Mouse (Mus musculus): ENCODE results near the gene Cxcr5. TPM values are rescaled to one million over a fixed set of nuclear protein-coding genes. Genes with fewer than 3 reads are reported as not detected.

The Cxcr5 gene
- 0.07 TPM in 1 of 2 replicates, not detected in the other for polyA plus RNA-seq (2014; fragmentation: Nextera tagmentation; extraction: Ambion mirVana)

DNA sequence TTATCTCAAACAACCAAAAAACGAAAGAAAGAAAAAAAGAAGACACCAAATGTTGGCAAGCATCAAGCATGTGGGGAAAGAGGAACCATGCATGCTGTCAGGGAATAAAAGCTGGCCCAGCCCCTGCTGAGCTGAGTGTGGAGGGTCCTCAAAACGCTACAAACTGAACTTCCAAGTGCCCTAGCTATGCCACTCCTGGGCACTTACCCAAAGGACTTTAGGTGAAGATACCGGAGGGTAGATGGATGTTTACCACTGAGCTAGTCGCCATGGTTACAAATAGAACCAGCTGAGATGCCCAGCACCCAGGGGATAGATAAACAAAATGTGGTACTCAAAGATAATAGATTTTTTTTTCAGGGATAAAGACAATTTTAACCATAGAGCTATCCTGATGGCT lies at the start of gene Cxcr5:
Gene Cxcr5 (minus strand): TSS at position 281 of the 400 bp plus-strand sequence.
- Histone ChIP-seq H3K9me3 (replicated peaks; ENCODE audit: control insufficient read depth, low read length) (no peaks in the 10 kb centered on the region), H3K4me1 (ENCODE audit: control insufficient read depth, insufficient read depth, low read length) (peaks cover 5% of the 10 kb centered on the region; the same call in 1 of the 2 replicates), H3K27me3 (replicated peaks; ENCODE audit: control insufficient read depth, insufficient read depth, low read length) (no peaks in the 10 kb centered on the region), H3K9ac (ENCODE audit: low read length) (no peak within 1 kb of the TSS), H3K4me2 (ENCODE audit: low read length) (no peak within 1 kb of the TSS), H3K27ac (ENCODE audit: low read depth, low read length) (no peak within 1 kb of the TSS), H3K36me3 (ENCODE audit: control insufficient read depth, insufficient read depth, low read length) (no peaks in the 10 kb centered on the region), H3K4me3 (ENCODE audit: low read depth, low read length) (no peak within 1 kb of the TSS)
- 70% methylated on average over 4 of the region's 4 CpGs for WGBS
- DNase-seq (ENCODE audit: low spot score) (peak; percentile 14), ATAC-seq (no peak)

DNA sequence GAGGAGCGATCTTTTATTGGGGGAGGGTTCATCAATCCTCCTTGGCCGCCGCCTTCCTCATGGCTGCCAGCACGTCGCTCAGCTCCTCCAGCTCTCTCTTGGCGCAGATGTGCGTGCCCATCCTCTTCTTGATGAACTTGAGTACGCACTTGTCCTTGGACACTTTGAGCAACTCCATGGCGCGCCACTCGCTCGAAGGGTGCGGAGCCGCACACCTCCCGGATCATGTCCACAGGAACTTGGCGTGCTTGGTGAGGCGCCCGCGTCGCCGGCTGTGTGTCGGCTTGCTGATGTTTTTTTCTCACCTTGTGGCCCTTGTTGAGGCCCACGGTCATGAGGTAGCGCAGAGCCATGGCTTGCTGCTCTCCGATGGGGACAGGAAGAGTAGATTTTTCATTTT lies 48.7 kb upstream of the Cxcr5 start:
- Histone ChIP-seq H3K9me3 (replicated peaks; ENCODE audit: control insufficient read depth, low read length) (no peaks in the 10 kb centered on the region), H3K9ac (ENCODE audit: low read length) (no peak overlapping the region), H3K27me3 (replicated peaks; ENCODE audit: control insufficient read depth, insufficient read depth, low read length) (no peaks in the 10 kb centered on the region), H3K4me3 (ENCODE audit: low read depth, low read length) (no peak overlapping the region), H3K4me2 (ENCODE audit: low read length) (no peak overlapping the region), H3K4me1 (ENCODE audit: control insufficient read depth, insufficient read depth, low read length) (peaks cover 24% of the 10 kb centered on the region), H3K36me3 (ENCODE audit: control insufficient read depth, insufficient read depth, low read length) (peaks cover 75% of the 10 kb centered on the region), H3K27ac (ENCODE audit: low read depth, low read length) (no peak overlapping the region)
- DNase-seq (ENCODE audit: low spot score) (no peak), ATAC-seq (no peak)
- WGBS, result 96% methylated on average over 25 of the region's 25 CpGs

DNA sequence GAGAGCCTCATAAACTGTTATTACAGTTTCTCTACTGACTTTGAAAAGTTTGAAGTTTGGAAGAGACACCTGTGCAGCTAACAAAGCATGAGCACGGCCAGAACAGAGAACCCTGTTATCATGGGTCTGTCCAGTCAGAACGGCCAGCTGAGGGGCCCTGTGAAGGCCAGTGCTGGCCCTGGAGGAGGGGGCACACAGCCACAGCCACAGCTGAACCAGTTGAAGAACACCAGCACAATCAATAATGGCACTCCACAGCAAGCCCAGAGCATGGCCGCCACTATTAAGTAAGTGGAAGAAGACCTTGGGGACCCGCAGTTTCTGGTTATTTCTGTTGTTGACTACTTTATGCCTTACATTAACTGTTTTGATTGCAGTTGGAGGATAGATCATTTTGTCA lies 45.6 kb upstream of the Cxcr5 start:
- no peak overlapping the region; the same call in 1 of the 2 replicates for H3K9ac ChIP-seq (ENCODE audit: low read length)
- H3K4me2 ChIP-seq (ENCODE audit: low read length), result peak overlapping the region; percentile 77
- H3K4me1 ChIP-seq (ENCODE audit: control insufficient read depth, insufficient read depth, low read length), result peaks cover 28% of the 10 kb centered on the region
- DNase-seq (ENCODE audit: low spot score) (no peak), ATAC-seq (no peak)
- H3K36me3 ChIP-seq (ENCODE audit: control insufficient read depth, insufficient read depth, low read length), result peaks cover 44% of the 10 kb centered on the region
- H3K9me3 ChIP-seq (replicated peaks; ENCODE audit: control insufficient read depth, low read length), result no peaks in the 10 kb centered on the region
- H3K4me3 ChIP-seq (ENCODE audit: low read depth, low read length), result peak overlapping the region; percentile 10; the same call in 1 of the 2 replicates
- no peak overlapping the region for H3K27ac ChIP-seq (ENCODE audit: low read depth, low read length)
- H3K27me3 ChIP-seq (replicated peaks; ENCODE audit: control insufficient read depth, insufficient read depth, low read length), result no peaks in the 10 kb centered on the region
- WGBS, result 76% methylated on average over 4 of the region's 4 CpGs

DNA sequence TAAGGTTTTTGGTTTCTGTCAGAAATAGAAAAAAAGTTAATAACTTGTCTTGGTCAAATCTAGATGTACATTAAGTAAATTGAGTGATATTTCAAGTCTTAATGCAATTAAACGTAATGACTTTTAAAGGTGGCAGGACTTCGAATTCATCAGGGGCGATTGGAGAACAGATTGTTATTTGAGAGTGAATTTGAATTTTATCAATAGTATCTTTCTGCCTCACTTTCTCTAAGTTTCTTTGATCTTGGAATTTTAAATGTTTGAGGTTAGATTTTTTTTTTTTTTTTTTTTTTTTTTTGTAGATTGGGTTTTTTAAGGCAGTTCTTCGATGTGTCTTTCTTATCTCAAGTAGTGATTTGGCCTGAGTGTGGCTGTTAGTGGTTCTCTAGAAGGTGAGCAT lies 45.0 kb upstream of the Cxcr5 start:
- peak overlapping the region; percentile 98 for H3K4me3 ChIP-seq (ENCODE audit: low read depth, low read length)
- H3K9ac ChIP-seq (ENCODE audit: low read length), result no peak overlapping the region; the same call in 1 of the 2 replicates
- no peak for DNase-seq (ENCODE audit: low spot score)
- no peak overlapping the region for H3K27ac ChIP-seq (ENCODE audit: low read depth, low read length)
- peak overlapping the region; percentile 77 for H3K4me2 ChIP-seq (ENCODE audit: low read length)
- WGBS, result 70% methylated on average over 4 of the region's 4 CpGs
- H3K9me3 ChIP-seq (replicated peaks; ENCODE audit: control insufficient read depth, low read length), result no peaks in the 10 kb centered on the region
- peaks cover 28% of the 10 kb centered on the region for H3K4me1 ChIP-seq (ENCODE audit: control insufficient read depth, insufficient read depth, low read length)
- H3K27me3 ChIP-seq (replicated peaks; ENCODE audit: control insufficient read depth, insufficient read depth, low read length), result no peaks in the 10 kb centered on the region
- no peak for ATAC-seq
- peaks cover 39% of the 10 kb centered on the region for H3K36me3 ChIP-seq (ENCODE audit: control insufficient read depth, insufficient read depth, low read length)

DNA sequence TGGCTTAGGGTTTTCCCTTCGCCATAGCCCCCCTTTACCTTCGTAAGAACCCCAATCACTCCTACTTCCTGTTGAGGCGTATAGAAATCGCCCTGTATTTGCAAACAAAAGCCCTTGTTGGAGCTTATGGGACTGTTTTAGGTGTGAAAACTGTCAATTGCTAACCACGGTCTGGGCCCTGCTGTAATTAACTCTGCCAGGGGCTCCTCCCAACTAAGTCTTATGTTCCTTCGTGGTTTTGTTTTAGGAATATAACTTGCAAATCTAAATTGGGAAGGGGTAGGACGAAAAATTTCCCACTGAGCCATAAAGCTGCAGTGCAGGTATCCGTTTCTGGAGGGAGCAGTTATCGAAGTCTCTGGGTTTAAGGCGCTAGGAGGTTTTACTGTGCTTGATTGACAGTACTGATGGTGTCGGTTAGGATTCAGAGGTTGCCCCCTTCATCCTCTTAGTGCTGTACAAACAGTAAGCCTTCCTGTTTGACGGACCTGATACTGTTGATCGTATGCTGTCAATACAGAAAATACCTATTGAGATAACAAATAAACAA lies 44.0 kb upstream of the Cxcr5 start:
- ATAC-seq, result 0 out of 2 replicates have a peak, but pooled peaks have one; percentile 3
- Histone ChIP-seq H3K4me3 (ENCODE audit: low read depth, low read length) (peak overlapping the region; percentile 98), H3K27ac (ENCODE audit: low read depth, low read length) (peak overlapping the region; percentile 99), H3K9ac (ENCODE audit: low read length) (peak overlapping the region; percentile 100), H3K27me3 (replicated peaks; ENCODE audit: control insufficient read depth, insufficient read depth, low read length) (no peaks in the 10 kb centered on the region), H3K36me3 (ENCODE audit: control insufficient read depth, insufficient read depth, low read length) (peaks cover 32% of the 10 kb centered on the region), H3K4me1 (ENCODE audit: control insufficient read depth, insufficient read depth, low read length) (peaks cover 28% of the 10 kb centered on the region), H3K4me2 (ENCODE audit: low read length) (peak overlapping the region; percentile 77), H3K9me3 (replicated peaks; ENCODE audit: control insufficient read depth, low read length) (no peaks in the 10 kb centered on the region)
- under 1% methylated on average over 13 of the region's 13 CpGs for WGBS
- DNase-seq (ENCODE audit: low spot score), result peak; percentile 40

DNA sequence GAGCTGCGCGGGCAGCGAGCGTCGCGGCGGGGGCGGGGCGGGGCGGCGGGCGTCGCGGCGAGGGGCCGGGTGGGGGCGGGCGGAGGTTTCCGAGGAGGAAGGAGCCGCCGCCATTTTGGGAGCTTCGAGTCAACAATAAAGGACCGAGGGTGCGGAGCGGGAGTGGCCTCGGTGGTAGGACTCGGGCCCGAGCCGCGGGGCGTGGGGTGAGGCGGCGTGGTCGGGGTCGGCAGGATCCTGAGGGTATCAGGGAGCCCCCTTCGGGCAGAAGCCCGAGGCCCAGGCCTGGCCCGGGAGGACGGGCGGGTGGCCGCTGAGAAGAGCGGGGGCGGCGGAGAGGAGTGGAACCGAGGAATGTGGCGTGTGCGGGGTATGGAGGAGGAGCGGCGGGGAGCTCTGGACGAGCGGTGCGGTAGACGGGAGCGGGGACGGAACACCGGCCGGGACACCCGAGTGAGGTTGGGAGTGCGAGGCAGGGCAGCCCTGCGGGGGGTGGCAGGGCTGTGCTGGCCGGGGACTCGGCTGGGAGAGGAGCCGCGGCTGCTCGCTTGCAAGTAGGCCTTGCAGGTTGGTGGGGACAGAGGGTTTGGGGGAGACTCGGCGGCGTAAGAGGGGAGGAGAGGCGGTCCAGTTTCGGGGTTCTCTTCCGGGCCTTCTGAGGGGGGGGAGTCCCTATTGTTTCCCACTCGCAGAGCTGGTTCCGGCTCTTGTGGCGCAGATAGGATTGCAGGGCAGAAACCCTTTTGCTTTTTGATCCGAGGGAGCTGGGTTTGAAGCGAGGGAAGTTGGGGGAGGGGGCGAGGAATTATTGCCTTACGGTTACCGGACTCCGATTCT lies 43.3 kb upstream of the Cxcr5 start, which contains the start of gene Ddx6:
Gene Ddx6 (plus strand): TSS at position 114 of the 837 bp plus-strand sequence.
- H3K27me3 ChIP-seq (replicated peaks; ENCODE audit: control insufficient read depth, insufficient read depth, low read length), result no peaks in the 10 kb centered on the region
- ATAC-seq, result peak; percentile 63

DNA sequence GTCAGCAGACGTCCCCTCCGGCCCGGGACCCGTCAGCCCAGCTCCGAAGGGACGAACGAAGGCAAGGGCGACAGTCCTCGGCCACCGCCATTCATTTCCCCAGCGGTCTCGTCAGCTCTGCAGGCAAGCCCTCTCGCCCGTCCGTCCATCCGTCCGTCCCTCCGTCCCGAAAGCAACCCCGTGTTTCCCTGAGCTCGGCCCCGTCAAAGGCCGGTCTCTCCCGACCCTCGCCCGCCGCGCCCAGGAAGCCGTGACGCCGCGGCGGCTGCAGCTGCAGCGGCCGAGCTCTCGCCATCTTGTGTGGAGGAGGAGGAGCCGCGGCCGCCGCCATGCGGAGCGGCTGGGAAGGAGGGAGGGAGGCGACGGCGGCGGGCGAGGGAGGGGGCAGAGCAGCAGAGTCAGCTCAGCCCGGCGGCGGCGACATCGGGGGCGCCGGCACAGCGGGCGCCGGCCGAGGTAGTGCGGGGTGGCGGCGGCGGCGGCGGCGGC lies 42.7 kb upstream of the Cxcr5 start:
- peak overlapping the region; percentile 98 for H3K4me3 ChIP-seq (ENCODE audit: low read depth, low read length)
- H3K36me3 ChIP-seq (ENCODE audit: control insufficient read depth, insufficient read depth, low read length), result peaks cover 21% of the 10 kb centered on the region
- H3K9ac ChIP-seq (ENCODE audit: low read length), result peak overlapping the region; percentile 100
- H3K9me3 ChIP-seq (replicated peaks; ENCODE audit: control insufficient read depth, low read length), result no peaks in the 10 kb centered on the region
- H3K4me1 ChIP-seq (ENCODE audit: control insufficient read depth, insufficient read depth, low read length), result peaks cover 30% of the 10 kb centered on the region
- peak; percentile 85 for DNase-seq (ENCODE audit: low spot score)
- whole genome bisulfite sequencing, result 1% methylated on average over 36 of the region's 65 CpGs
- H3K27me3 ChIP-seq (replicated peaks; ENCODE audit: control insufficient read depth, insufficient read depth, low read length), result no peaks in the 10 kb centered on the region
- peak overlapping the region; percentile 96 for H3K4me2 ChIP-seq (ENCODE audit: low read length)
- ATAC-seq, result peak; percentile 71
- peak overlapping the region; percentile 99 for H3K27ac ChIP-seq (ENCODE audit: low read depth, low read length)

More for the DNA sequence above, 43.3 kb upstream of the Cxcr5 start, which contains the start of gene Ddx6:
- peaks cover 26% of the 10 kb centered on the region for H3K36me3 ChIP-seq (ENCODE audit: control insufficient read depth, insufficient read depth, low read length)
- DNase-seq (ENCODE audit: low spot score), result peak; percentile 81
- WGBS, result under 1% methylated on average over 65 of the region's 80 CpGs
- peak within 1 kb of the TSS; percentile 96 for H3K4me2 ChIP-seq (ENCODE audit: low read length)
- H3K9me3 ChIP-seq (replicated peaks; ENCODE audit: control insufficient read depth, low read length), result no peaks in the 10 kb centered on the region
- H3K4me1 ChIP-seq (ENCODE audit: control insufficient read depth, insufficient read depth, low read length), result peaks cover 28% of the 10 kb centered on the region
- peak within 1 kb of the TSS; percentile 98 for H3K4me3 ChIP-seq (ENCODE audit: low read depth, low read length)
- peak within 1 kb of the TSS; percentile 100 for H3K9ac ChIP-seq (ENCODE audit: low read length)
- peak within 1 kb of the TSS; percentile 99 for H3K27ac ChIP-seq (ENCODE audit: low read depth, low read length)

DNA sequence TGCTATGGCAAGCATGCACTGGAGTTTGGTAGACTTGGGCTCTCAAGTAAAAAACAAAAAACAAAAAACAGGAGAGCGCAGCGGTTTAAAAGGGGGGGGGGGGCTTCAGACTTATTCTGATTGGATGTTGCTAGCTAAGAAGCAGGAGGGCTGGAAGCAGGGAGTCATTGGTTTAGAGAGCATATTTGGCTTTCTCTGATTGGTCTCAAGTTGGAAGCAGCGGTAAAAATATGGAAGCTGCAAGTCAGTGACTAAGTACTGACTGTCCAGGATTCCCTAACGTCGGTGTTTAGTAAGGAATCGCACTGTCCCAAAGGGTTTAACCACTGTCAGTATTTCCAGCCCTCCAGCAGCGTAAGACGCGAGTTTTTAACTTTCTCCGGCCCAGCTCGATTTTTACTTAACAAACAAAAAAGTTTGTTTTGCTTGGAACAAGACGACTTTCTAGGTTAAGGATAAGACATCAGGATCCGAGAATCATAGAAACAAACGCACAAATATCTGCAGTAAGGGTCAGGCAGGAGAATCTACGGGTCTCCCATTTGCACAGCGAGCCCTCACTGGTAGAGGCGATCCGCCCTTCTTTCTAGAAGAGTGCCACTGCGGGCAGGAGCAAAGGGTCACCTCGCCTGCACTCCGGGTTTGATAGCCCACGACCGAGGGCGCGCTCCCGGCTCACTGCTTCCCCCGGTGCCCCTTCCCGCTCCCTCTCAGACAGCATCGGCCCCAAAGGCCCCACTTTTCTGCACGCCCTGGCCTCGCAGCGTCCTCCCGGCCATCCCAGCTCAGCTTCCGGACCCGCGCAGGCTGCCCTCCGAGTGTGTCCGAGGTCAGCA lies 42.0 kb upstream of the Cxcr5 start:
- H3K36me3 ChIP-seq (ENCODE audit: control insufficient read depth, insufficient read depth, low read length), result peaks cover 16% of the 10 kb centered on the region
- WGBS, result under 1% methylated on average over 38 of the region's 38 CpGs

More for the DNA sequence above, 42.0 kb upstream of the Cxcr5 start:
- DNase-seq (ENCODE audit: low spot score) (peak; percentile 91), ATAC-seq (peak; percentile 64)
- peak overlapping the region; percentile 98 for H3K4me3 ChIP-seq (ENCODE audit: low read depth, low read length)
- no peaks in the 10 kb centered on the region for H3K9me3 ChIP-seq (replicated peaks; ENCODE audit: control insufficient read depth, low read length)
- H3K4me1 ChIP-seq (ENCODE audit: control insufficient read depth, insufficient read depth, low read length), result peaks cover 35% of the 10 kb centered on the region
- peak overlapping the region; percentile 96 for H3K4me2 ChIP-seq (ENCODE audit: low read length)
- H3K9ac ChIP-seq (ENCODE audit: low read length), result peak overlapping the region; percentile 100
- peak overlapping the region; percentile 99 for H3K27ac ChIP-seq (ENCODE audit: low read depth, low read length)
- no peaks in the 10 kb centered on the region for H3K27me3 ChIP-seq (replicated peaks; ENCODE audit: control insufficient read depth, insufficient read depth, low read length)
